Mouse (Mus musculus) midbrain, embryonic 11.5 days (tissue): ENCODE measurements at regions not wholly inside any gene's neighbourhood (a gene's known extent, or its start where the extent isn't known, plus 50 kb on each side); places are given as distances from the start of the nearest gene placed in this dataset.

Source experiments
- ATAC-seq: fragments of 200-750 bp; cut with Nextera tagmentation; 2 replicates; pipeline ENCODE4 v1.8.0; 2017; ENCODE audit warnings: moderate TSS enrichment, moderate library complexity; ENCODE audit not compliant: low FRiP score
- DNase-seq: peaks from one replicate; pipeline ENCODE4 v3.0.0; 2015; ENCODE audit warnings: low spot score; ENCODE audit errors: missing footprints
- H3K27ac ChIP-seq: fragments of 300-500 bp; sonication (generic); 2 replicates; pipeline ENCODE4 v1.5.1; 2014; ENCODE audit warnings: low read depth, low read length
- H3K27me3 ChIP-seq: fragments of 300-500 bp; sonication (generic); 2 replicates; pipeline ENCODE4 v1.6.1; 2014; ENCODE audit warnings: mild to moderate bottlenecking, low read length, moderate library complexity, mixed read lengths; ENCODE audit not compliant: control insufficient read depth, insufficient read depth
- H3K36me3 ChIP-seq: fragments of 300-500 bp; sonication (generic); 2 replicates; pipeline ENCODE4 v1.6.1; 2014; ENCODE audit warnings: mild to moderate bottlenecking, low read length, moderate library complexity, mixed read lengths; ENCODE audit not compliant: control insufficient read depth, insufficient read depth
- H3K4me1 ChIP-seq: fragments of 300-500 bp; sonication (generic); 2 replicates; pipeline ENCODE4 v1.6.1; 2014; ENCODE audit warnings: low read length; ENCODE audit not compliant: control insufficient read depth, insufficient read depth
- H3K4me2 ChIP-seq: fragments of 300-500 bp; sonication (generic); 2 replicates; pipeline ENCODE4 v1.6.1; 2014; ENCODE audit warnings: mild to moderate bottlenecking, moderate library complexity
- H3K4me3 ChIP-seq: fragments of 300-500 bp; sonication (generic); 2 replicates; pipeline ENCODE4 v1.5.1; 2014; ENCODE audit warnings: low read depth, low read length
- H3K9ac ChIP-seq: fragments of 300-500 bp; sonication (generic); 2 replicates; pipeline ENCODE4 v1.6.1; 2014; ENCODE audit warnings: low read length
- H3K9me3 ChIP-seq: fragments of 300-500 bp; sonication (generic); 2 replicates; pipeline ENCODE4 v1.6.1; 2016; ENCODE audit warnings: low read length; ENCODE audit not compliant: control insufficient read depth
- WGBS: fragments of 180-500 bp; shearing (Covaris S2); extraction: QIAGEN DNeasy Blood & Tissue Kit; methylation state at CpG from one replicate; pipeline ENCODE4 v1.1.7; 2014; 5-methylcytosine and 5-hydroxymethylcytosine counted together

GRCm38 (mm10) chr8:76694187-76694827, 204.9 kb upstream of the Nr3c2 start:
- ATAC-seq (peak; percentile 55), DNase-seq (no peak)
- Histone ChIP-seq H3K4me2 (no peak overlapping the region), H3K9ac (no peak overlapping the region), H3K27ac (no peak overlapping the region), H3K27me3 (no peaks in the 10 kb centered on the region), H3K9me3 (no peaks in the 10 kb centered on the region), H3K4me3 (no peak overlapping the region), H3K4me1 (no peaks in the 10 kb centered on the region), H3K36me3 (no peaks in the 10 kb centered on the region)
- 48% methylated on average over 4 of the region's 4 CpGs for WGBS
